Mouse (Mus musculus) C2C12 (cell line): ENCODE measurements around the gene Cnbp.

Experiments used
- CTCF ChIP-seq: IDR thresholded peaks from one replicate; pipeline ENCODE4 v1.5.1; 2011; ENCODE audit not compliant: control insufficient read depth, insufficient read depth, insufficient read length
- MYOD1 ChIP-seq: IDR thresholded peaks from one replicate; pipeline ENCODE4 v1.6.1; 2011; ENCODE audit warnings: low read depth; ENCODE audit not compliant: control insufficient read depth, insufficient read length
- USF1 ChIP-seq: IDR thresholded peaks from one replicate; pipeline ENCODE4 v1.6.1; 2011; ENCODE audit warnings: low read depth, mild to moderate bottlenecking, control low read depth, moderate library complexity

GRCm38 (mm10) chr6:87793821-87794510, 56.9 kb downstream of the Cnbp start:
- TF ChIP-seq MYOD1 = no peak
- no peak for TF ChIP-seq CTCF
- TF ChIP-seq USF1 = no peak
